In the genomic region with DNA sequence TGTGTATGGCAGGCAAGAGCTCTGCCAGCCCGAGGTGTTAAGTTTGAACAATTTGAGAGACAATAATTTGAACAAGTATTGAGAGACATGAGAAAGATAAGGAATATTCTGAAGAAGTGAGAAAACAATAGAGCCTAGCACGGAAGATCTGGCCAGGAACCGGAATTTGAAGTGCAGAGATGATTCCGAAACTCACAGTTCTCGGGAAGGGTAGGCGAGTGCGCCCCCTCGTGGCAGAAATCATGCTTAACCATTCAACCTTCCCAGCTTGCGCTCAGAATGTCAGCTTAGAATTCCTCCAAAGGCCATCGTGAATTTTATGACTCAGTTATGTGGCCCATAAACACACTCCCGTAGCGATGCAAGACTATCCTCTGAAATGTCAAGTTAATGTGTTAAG, we compare ENCODE assay signal across 8 mouse cellular contexts. TPM values are rescaled to one million over a fixed set of nuclear protein-coding genes. Genes with fewer than 3 reads are reported as not detected.
DNase-seq lines count a peak whose midpoint lies in the region; ATAC-seq and TF ChIP-seq lines count a peak whose summit lies in the region.

No protein-coding gene starts in this region.

- ATAC-seq in embryonic facial prominence, embryonic 14.5 days (ENCODE audit: low read depth), result peak; percentile 15; the same call in 1 of the 2 replicates
- no peak for ATAC-seq in heart, embryonic 13.5 days (ENCODE audit: extremely low read depth, insufficient number of reproducible peaks, low FRiP score, low TSS enrichment)
- ATAC-seq in kidney, embryonic 16.5 days (ENCODE audit: low FRiP score, low TSS enrichment), result no peak

- no peak for TF ChIP-seq POLR2A in liver, adult 2 months (IDR thresholded peaks at IDR 0.05; ENCODE audit: extremely low read depth, insufficient read depth, low read length)
- TF ChIP-seq POLR2A in myocyte (IDR thresholded peaks at IDR 0.05; ENCODE audit: insufficient read length, low read depth), result no peak

- 0 out of 2 replicates have a peak, but pooled peaks cover 5% of the 10 kb centered on the region for H3K27me3 ChIP-seq in embryonic facial prominence, embryonic 14.5 days (replicated peaks; ENCODE audit: control insufficient read depth, insufficient read depth, low read length)
- peaks cover 41% of the 10 kb centered on the region for H3K27me3 ChIP-seq in heart, embryonic 13.5 days (replicated peaks)
- H3K27me3 ChIP-seq in kidney, embryonic 16.5 days (ENCODE audit: insufficient read depth, low read length), result peaks cover 8% of the 10 kb centered on the region; the same call in 1 of the 2 replicates
- H3K27me3 ChIP-seq in liver, adult 2 months (ENCODE audit: control insufficient read depth, insufficient read depth, low read length), result no peaks in the 10 kb centered on the region
- H3K27me3 ChIP-seq in myocyte (ENCODE audit: control insufficient read depth, insufficient read depth, insufficient read length), result no peaks in the 10 kb centered on the region

- no peaks in the 10 kb centered on the region for H3K9me3 ChIP-seq in embryonic facial prominence, embryonic 14.5 days (ENCODE audit: control insufficient read depth, low read length)
- H3K9me3 ChIP-seq in heart, embryonic 13.5 days, result no peaks in the 10 kb centered on the region
- no peaks in the 10 kb centered on the region for H3K9me3 ChIP-seq in kidney, embryonic 16.5 days (ENCODE audit: low read length)

- 4% methylated on average over 12 of the region's 12 CpGs for WGBS in embryonic facial prominence, embryonic 14.5 days
- 3% methylated on average over 12 of the region's 12 CpGs for WGBS in heart, embryonic 13.5 days
- 3% methylated on average over 12 of the region's 12 CpGs for WGBS in kidney, embryonic 16.5 days
- WGBS in liver, adult 2 months, result 4% methylated on average over 12 of the region's 12 CpGs

- no peaks in the 10 kb centered on the region for H3K36me3 ChIP-seq in embryonic facial prominence, embryonic 14.5 days (ENCODE audit: control insufficient read depth, insufficient read depth, low read length)
- no peaks in the 10 kb centered on the region for H3K36me3 ChIP-seq in heart, embryonic 13.5 days
- H3K36me3 ChIP-seq in kidney, embryonic 16.5 days (ENCODE audit: insufficient read depth, low read length), result no peaks in the 10 kb centered on the region
- no peaks in the 10 kb centered on the region for H3K36me3 ChIP-seq in liver, adult 2 months (ENCODE audit: control insufficient read depth, insufficient read depth, low read length)
- no peaks in the 10 kb centered on the region for H3K36me3 ChIP-seq in myocyte (ENCODE audit: control insufficient read depth, insufficient read depth)

- DNase-seq in A20 (ENCODE audit: low read depth, low spot score), result peak; percentile 80
- peak; percentile 94 for DNase-seq in adrenal gland, postnatal 36 days
- peak; percentile 85 for DNase-seq in embryonic facial prominence, embryonic 14.5 days (ENCODE audit: low spot score)
- DNase-seq in liver, adult 2 months (ENCODE audit: extremely low read depth, low read depth, low spot score), result peak; percentile 59
- DNase-seq in spleen, postnatal 36 days (ENCODE audit: low spot score in 2 of 2), result peak; percentile 56 to 79

- peaks cover 3% of the 10 kb centered on the region for H3K4me1 ChIP-seq in embryonic facial prominence, embryonic 14.5 days (ENCODE audit: control insufficient read depth, insufficient read depth, low read length)
- H3K4me1 ChIP-seq in heart, embryonic 13.5 days, result peaks cover 15% of the 10 kb centered on the region
- peaks cover 22% of the 10 kb centered on the region for H3K4me1 ChIP-seq in kidney, embryonic 16.5 days (ENCODE audit: insufficient read depth, low read length)
- H3K4me1 ChIP-seq in liver, adult 2 months (ENCODE audit: control insufficient read depth, insufficient read depth, low read length), result peaks cover under 1% of the 10 kb centered on the region

- peaks cover 7% of the 10 kb centered on the region for H3K79me2 ChIP-seq in liver, adult 2 months (ENCODE audit: control insufficient read depth, insufficient read depth, low read length)
- H3K79me2 ChIP-seq in myocyte (ENCODE audit: control insufficient read depth, insufficient read depth), result peaks cover 5% of the 10 kb centered on the region

- no peak overlapping the region for H3K27ac ChIP-seq in embryonic facial prominence, embryonic 14.5 days (replicated peaks; ENCODE audit: low read depth, low read length)
- no peak overlapping the region for H3K27ac ChIP-seq in heart, embryonic 13.5 days (replicated peaks)
- no peak overlapping the region for H3K27ac ChIP-seq in kidney, embryonic 16.5 days (ENCODE audit: low read length)
- no peak overlapping the region for H3K27ac ChIP-seq in liver, adult 2 months (replicated peaks; ENCODE audit: insufficient read depth, low read depth, low read length)

- H3ac ChIP-seq in myocyte (ENCODE audit: control insufficient read depth, insufficient read length), result no peak overlapping the region

- peak overlapping the region; percentile 40 for H3K4me2 ChIP-seq in embryonic facial prominence, embryonic 14.5 days (ENCODE audit: low read depth, low read length)
- peak overlapping the region; percentile 63 for H3K4me2 ChIP-seq in heart, embryonic 13.5 days
- H3K4me2 ChIP-seq in kidney, embryonic 16.5 days (replicated peaks; ENCODE audit: low read depth, low read length), result peak overlapping the region; percentile 44
- H3K4me2 ChIP-seq in myocyte (ENCODE audit: low read depth), result peak overlapping the region; percentile 84

- no peak overlapping the region for H3K9ac ChIP-seq in embryonic facial prominence, embryonic 14.5 days (ENCODE audit: low read depth, low read length)
- peak overlapping the region; percentile 71 for H3K9ac ChIP-seq in heart, embryonic 13.5 days
- peak overlapping the region; percentile 42 for H3K9ac ChIP-seq in kidney, embryonic 16.5 days (replicated peaks; ENCODE audit: low read length)
- no peak overlapping the region for H3K9ac ChIP-seq in liver, adult 2 months (ENCODE audit: low read depth, low read length)

- H3K4me3 ChIP-seq in embryonic facial prominence, embryonic 14.5 days (ENCODE audit: low read depth, low read length), result peak overlapping the region; percentile 7; the same call in 1 of the 2 replicates
- H3K4me3 ChIP-seq in heart, embryonic 13.5 days, result peak overlapping the region; percentile 36
- H3K4me3 ChIP-seq in kidney, embryonic 16.5 days (ENCODE audit: low read length), result peak overlapping the region; percentile 18; the same call in 1 of the 2 replicates
- H3K4me3 ChIP-seq in liver, adult 2 months (ENCODE audit: insufficient read depth, low read depth, low read length), result no peak overlapping the region
- H3K4me3 ChIP-seq in myocyte, result no peak overlapping the region

- TF ChIP-seq CTCF in liver, adult 2 months (IDR thresholded peaks at IDR 0.05; ENCODE audit: low read depth, low read length), result peak; percentile 92

TF ChIP-seq in myocyte, 11 proteins besides CTCF, POLR2A, EP300 and RAD21 (continues in another document):
- TF ChIP-seq MYOG (IDR thresholded peaks at IDR 0.05; ENCODE audit: control insufficient read depth in 1 of 3, insufficient read depth in 1 of 3, insufficient read length in 2 of 3, low read depth in 2 of 3) (no peak), SRF (IDR thresholded peaks at IDR 0.05; ENCODE audit: control insufficient read depth, insufficient read length, low read depth) (no peak), REST (IDR thresholded peaks at IDR 0.05; ENCODE audit: insufficient read depth, insufficient read length) (no peak), E2F4 (IDR thresholded peaks at IDR 0.05; ENCODE audit: insufficient read depth) (no peak), CEBPB (IDR thresholded peaks at IDR 0.05; ENCODE audit: insufficient read depth, poor library complexity, severe bottlenecking) (no peak), TCF12 (IDR thresholded peaks at IDR 0.05; ENCODE audit: insufficient read depth, poor library complexity, severe bottlenecking) (no peak), MYOD1 (IDR thresholded peaks at IDR 0.05; ENCODE audit: control insufficient read depth in 1 of 3, insufficient read length in 2 of 3, low read depth in 2 of 3) (no peak), POLR2AphosphoS2 (IDR thresholded peaks at IDR 0.05; ENCODE audit: insufficient read length, low read depth) (no peak)

RNA-seq across cellular contexts. Expression of gene Zfyve27, which starts 2.4 kb away (rescaled TPM):
- 10 to 100 TPM; 49.3 to 50.4 TPM for total RNA-seq in adrenal gland, postnatal 36 days (2021)
- polyA plus RNA-seq in embryonic facial prominence, embryonic 14.5 days (2014; fragmentation: Nextera tagmentation; extraction: Ambion mirVana), result 12.2 and 15.2 TPM in 2 replicates
- 20.2 and 22.2 TPM in 2 replicates for polyA plus RNA-seq in heart, embryonic 13.5 days (2015; fragmentation: Nextera tagmentation; extraction: Ambion mirVana)
- polyA plus RNA-seq in kidney, embryonic 16.5 days (2015; fragmentation: Nextera tagmentation; extraction: Ambion mirVana), result 33.2 and 35.1 TPM in 2 replicates
- total RNA-seq in liver, adult 2 months (2014; rRNA removed), result 11.1 and 13.4 TPM in 2 replicates
- polyA plus RNA-seq in liver, adult 2 months (2012; rRNA removed), result 14.1 and 22.0 TPM in 2 replicates
- 22.4 TPM for polyA plus RNA-seq in myocyte (2012; fragmentation: generic; extraction: Trizol)

RNA-seq across cellular contexts. Expression of gene Marveld1, which starts 18.9 kb away (rescaled TPM):
- total RNA-seq in adrenal gland, postnatal 36 days (2021), result 10 to 100 TPM; 32.7 to 38.8 TPM
- 19.4 and 21.0 TPM in 2 replicates for polyA plus RNA-seq in embryonic facial prominence, embryonic 14.5 days (2014; fragmentation: Nextera tagmentation; extraction: Ambion mirVana)
- polyA plus RNA-seq in heart, embryonic 13.5 days (2015; fragmentation: Nextera tagmentation; extraction: Ambion mirVana), result 7.4 and 7.7 TPM in 2 replicates
- 8.6 and 8.7 TPM in 2 replicates for polyA plus RNA-seq in kidney, embryonic 16.5 days (2015; fragmentation: Nextera tagmentation; extraction: Ambion mirVana)
- 11.9 and 12.1 TPM in 2 replicates for total RNA-seq in liver, adult 2 months (2014; rRNA removed)
- polyA plus RNA-seq in liver, adult 2 months (2012; rRNA removed), result 25.7 and 29.8 TPM in 2 replicates
- polyA plus RNA-seq in myocyte (2012; fragmentation: generic; extraction: Trizol), result 36.1 TPM

RNA-seq across cellular contexts. Expression of gene Sfrp5, which starts 35.9 kb away (rescaled TPM):
- 1 to 10 TPM; 2.5 TPM for total RNA-seq in adrenal gland, postnatal 36 days (2021)
- 18.0 and 18.3 TPM in 2 replicates for polyA plus RNA-seq in embryonic facial prominence, embryonic 14.5 days (2014; fragmentation: Nextera tagmentation; extraction: Ambion mirVana)
- 4.4 and 5.4 TPM in 2 replicates for polyA plus RNA-seq in heart, embryonic 13.5 days (2015; fragmentation: Nextera tagmentation; extraction: Ambion mirVana)
- 0.92 and 1.1 TPM in 2 replicates for polyA plus RNA-seq in kidney, embryonic 16.5 days (2015; fragmentation: Nextera tagmentation; extraction: Ambion mirVana)
- not detected in 2 replicates for total RNA-seq in liver, adult 2 months (2014; rRNA removed)
- 0.12 TPM in 1 of 2 replicates, not detected in the other for polyA plus RNA-seq in liver, adult 2 months (2012; rRNA removed)
- polyA plus RNA-seq in myocyte (2012; fragmentation: generic; extraction: Trizol), result 0.04 TPM

RNA-seq across cellular contexts. Expression of gene Avpi1, which starts 37.3 kb away (rescaled TPM):
- 10 to 100 TPM; 86.6 to 91.5 TPM for total RNA-seq in adrenal gland, postnatal 36 days (2021)
- 36.9 and 37.3 TPM in 2 replicates for polyA plus RNA-seq in embryonic facial prominence, embryonic 14.5 days (2014; fragmentation: Nextera tagmentation; extraction: Ambion mirVana)
- 30.6 and 34.2 TPM in 2 replicates for polyA plus RNA-seq in heart, embryonic 13.5 days (2015; fragmentation: Nextera tagmentation; extraction: Ambion mirVana)
- 24.9 and 30.7 TPM in 2 replicates for polyA plus RNA-seq in kidney, embryonic 16.5 days (2015; fragmentation: Nextera tagmentation; extraction: Ambion mirVana)
- 49.0 and 53.6 TPM in 2 replicates for total RNA-seq in liver, adult 2 months (2014; rRNA removed)
- polyA plus RNA-seq in liver, adult 2 months (2012; rRNA removed), result 35.9 and 38.2 TPM in 2 replicates
- polyA plus RNA-seq in myocyte (2012; fragmentation: generic; extraction: Trizol), result 128 TPM

Comparison
In these comparisons a context has a peak if more than half of its experiments do, and no peak if none do; other contexts are left out.
1. H3K4me3 ChIP-seq: peak in embryonic facial prominence, embryonic 14.5 days (single experiment), heart, embryonic 13.5 days (single experiment) and kidney, embryonic 16.5 days (single experiment); none in liver, adult 2 months (single experiment) and myocyte (single experiment).
2. H3K9ac ChIP-seq: peak in heart, embryonic 13.5 days (single experiment) and kidney, embryonic 16.5 days (single experiment); none in embryonic facial prominence, embryonic 14.5 days (single experiment) and liver, adult 2 months (single experiment).
3. Peak in every context shown above with its lines, with median percentiles within 50 percentile points of each other: DNase-seq and H3K4me2 ChIP-seq.